In genomic region chr2:92130071-92130470, GRCm38 (mm10) we compare ENCODE assay signal across 22 mouse cellular contexts.
"Had no signal": no experiment of that assay in that cellular context is flagged by ENCODE, and none has a peak within 500 bp of the region (broad histone marks: within the 10 kb centered on the region; RNA-seq: fewer than 3 reads in every experiment).

No protein-coding gene starts in this region.

- H3K9me3 ChIP-seq: lung, embryonic 15.5 days; midbrain, embryonic 13.5 days; midbrain, embryonic 15.5 days; neural tube, embryonic 13.5 days; neural tube, embryonic 15.5 days had no signal

- H3K4me3 ChIP-seq: lung, embryonic 15.5 days; megakaryocyte, embryonic 14.5 days; midbrain, embryonic 13.5 days; midbrain, embryonic 15.5 days; myocyte; neural tube, embryonic 13.5 days; neural tube, embryonic 15.5 days had no signal

- H3K27ac ChIP-seq: lung, embryonic 15.5 days; macrophage; midbrain, embryonic 13.5 days; midbrain, embryonic 15.5 days; neural tube, embryonic 13.5 days; neural tube, embryonic 15.5 days had no signal

- ATAC-seq: liver, postnatal 0 days; lung, postnatal 0 days; midbrain, embryonic 13.5 days; midbrain, embryonic 15.5 days had no signal

- H3K4me2 ChIP-seq: lung, embryonic 15.5 days; midbrain, embryonic 11.5 days; midbrain, embryonic 13.5 days; midbrain, embryonic 15.5 days; neural tube, embryonic 13.5 days; neural tube, embryonic 15.5 days had no signal

- H3K36me3 ChIP-seq: lung, embryonic 15.5 days; midbrain, embryonic 13.5 days; midbrain, embryonic 15.5 days; neural tube, embryonic 13.5 days; neural tube, embryonic 15.5 days had no signal

- H3K27me3 ChIP-seq: lung, embryonic 15.5 days; midbrain, embryonic 13.5 days; midbrain, embryonic 15.5 days; neural tube, embryonic 13.5 days; neural tube, embryonic 15.5 days had no signal

- H3K4me1 ChIP-seq: lung, embryonic 15.5 days; midbrain, embryonic 13.5 days; midbrain, embryonic 15.5 days; neural tube, embryonic 13.5 days; neural tube, embryonic 15.5 days had no signal

- H3K9ac ChIP-seq: liver, postnatal 0 days; lung, embryonic 15.5 days; midbrain, embryonic 13.5 days; midbrain, embryonic 15.5 days; neural tube, embryonic 13.5 days; neural tube, embryonic 15.5 days had no signal

- DNase-seq: liver, postnatal 0 days; lung, adult 2 months; lung, postnatal 14 days; lung, postnatal 36 days; retina, postnatal 1 day; right cerebral cortex, adult 18-20 months; right cerebral cortex, postnatal 25 days; right cerebral cortex, postnatal 4 days; spleen, adult 18-20 months; thymus, adult 18-20 months; thymus, postnatal 14 days; thymus, postnatal 36 days had no signal
